Mouse (Mus musculus): ENCODE data around the gene Haghl.

DNA sequence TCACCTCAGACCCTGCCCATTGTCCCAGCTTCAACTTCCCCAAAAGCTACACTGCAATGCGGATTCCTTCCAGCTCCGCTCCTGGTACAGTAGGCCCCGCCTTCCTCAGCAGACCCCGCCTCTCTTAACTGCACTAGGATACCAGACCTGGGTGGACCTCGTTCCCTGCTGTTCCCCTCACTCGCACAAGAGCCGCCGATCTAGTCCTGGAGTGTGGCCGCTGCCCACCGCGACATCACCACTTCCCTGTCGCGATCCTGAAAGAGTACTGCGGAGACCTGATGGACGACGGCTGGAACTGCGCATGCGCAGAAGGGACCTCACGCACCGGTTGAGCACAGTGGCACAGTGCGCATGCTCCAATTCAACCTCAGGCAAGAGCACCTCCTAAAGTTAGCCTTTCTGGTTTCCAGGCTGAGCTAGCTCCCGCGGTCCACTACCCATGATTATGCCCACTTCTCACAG, at the start of gene Haghl:
- TF ChIP-seq CTCF (IDR thresholded peaks at IDR 0.05; ENCODE audit: control insufficient read depth, insufficient read depth, low read length), result 0 out of 2 replicates have a peak, but pooled peaks have one; percentile 7
- peak; percentile 77; the same call in 1 of the 2 replicates for TF ChIP-seq POLR2A (IDR thresholded peaks at IDR 0.05; ENCODE audit: borderline replicate concordance, control insufficient read depth, low read depth, low read length)

Data from bone marrow, adult 2 months (tissue).